11 mouse cellular contexts compared by ENCODE assay signal in genomic region chr19:21570778-21571177, GRCm38 (mm10).
DNase-seq lines count a peak whose midpoint lies in the region; ATAC-seq and TF ChIP-seq lines count a peak whose summit lies in the region.
"Had no signal": no experiment of that assay in that cellular context is flagged by ENCODE, and none has a peak within 500 bp of the region (broad histone marks: within the 10 kb centered on the region; RNA-seq: fewer than 3 reads in every experiment).

No protein-coding gene starts in this region.

- no peaks in the 10 kb centered on the region for H3K4me1 ChIP-seq in forebrain, embryonic 11.5 days (replicated peaks; ENCODE audit: control insufficient read depth, insufficient read depth, low read length)
- peaks cover 3% of the 10 kb centered on the region; the same call in 1 of the 2 replicates for H3K4me1 ChIP-seq in forebrain, embryonic 12.5 days
- 0 out of 2 replicates have a peak, but pooled peaks cover 2% of the 10 kb centered on the region for H3K4me1 ChIP-seq in hindbrain, postnatal 0 days (ENCODE audit: insufficient read depth, low read length)
- H3K4me1 ChIP-seq: embryonic facial prominence, embryonic 12.5 days had no signal

- H3K36me3 ChIP-seq in forebrain, embryonic 11.5 days (ENCODE audit: control insufficient read depth, insufficient read depth, low read length), result no peaks in the 10 kb centered on the region
- no peaks in the 10 kb centered on the region for H3K36me3 ChIP-seq in forebrain, embryonic 12.5 days (replicated peaks)
- H3K36me3 ChIP-seq in hindbrain, postnatal 0 days (ENCODE audit: insufficient read depth, low read length), result no peaks in the 10 kb centered on the region
- H3K36me3 ChIP-seq: embryonic facial prominence, embryonic 12.5 days; limb, embryonic 13.5 days; stomach, embryonic 15.5 days had no signal

- ATAC-seq in forebrain, embryonic 11.5 days (replicated peaks; ENCODE audit: low FRiP score), result peak; percentile 40
- ATAC-seq in forebrain, embryonic 12.5 days (ENCODE audit: low FRiP score), result no peak; the same call in 1 of the 2 replicates
- peak; percentile 63; the same call in 1 of the 2 replicates for ATAC-seq in hindbrain, postnatal 0 days

- H3K27ac ChIP-seq in forebrain, embryonic 11.5 days (ENCODE audit: low read depth, low read length), result no peak overlapping the region
- H3K27ac ChIP-seq in forebrain, embryonic 12.5 days, result no peak overlapping the region
- H3K27ac ChIP-seq in hindbrain, postnatal 0 days, result no peak overlapping the region
- H3K27ac ChIP-seq: embryonic facial prominence, embryonic 12.5 days; limb, embryonic 13.5 days; stomach, embryonic 15.5 days had no signal

- DNase-seq in forebrain, embryonic 11.5 days (ENCODE audit: low spot score), result peak; percentile 53
- peak; percentile 21 to 26 for DNase-seq in right cerebral cortex, adult 2 months (ENCODE audit: low spot score in 2 of 2)
- DNase-seq in right cerebral cortex, postnatal 4 days, result no peak
- DNase-seq in hindbrain, postnatal 0 days (ENCODE audit: low spot score), result peak; percentile 43
- peak; percentile 11 for DNase-seq in retina, postnatal 1 day
- DNase-seq in layer of hippocampus, adult 9-11 months, result no peak
- DNase-seq in Muller cell, postnatal 12 days (ENCODE audit: inconsistent ontology term), result no peak

- no peaks in the 10 kb centered on the region for H3K27me3 ChIP-seq in forebrain, embryonic 11.5 days (ENCODE audit: control insufficient read depth, insufficient read depth, low read length)
- no peaks in the 10 kb centered on the region for H3K27me3 ChIP-seq in forebrain, embryonic 12.5 days
- H3K27me3 ChIP-seq in hindbrain, postnatal 0 days (ENCODE audit: insufficient read depth, low read length), result no peaks in the 10 kb centered on the region
- H3K27me3 ChIP-seq: embryonic facial prominence, embryonic 12.5 days; limb, embryonic 13.5 days; stomach, embryonic 15.5 days had no signal

- 48% methylated on average over 8 of the region's 8 CpGs for WGBS in forebrain, embryonic 11.5 days
- 50% methylated on average over 8 of the region's 8 CpGs for WGBS in forebrain, embryonic 12.5 days
- 32% methylated on average over 8 of the region's 8 CpGs for WGBS in hindbrain, postnatal 0 days

- H3K4me3 ChIP-seq in forebrain, embryonic 11.5 days (ENCODE audit: low read depth, low read length), result no peak overlapping the region
- H3K4me3 ChIP-seq in forebrain, embryonic 12.5 days (replicated peaks), result no peak overlapping the region
- no peak overlapping the region for H3K4me3 ChIP-seq in hindbrain, postnatal 0 days (ENCODE audit: low read length)
- H3K4me3 ChIP-seq: embryonic facial prominence, embryonic 12.5 days; limb, embryonic 13.5 days; stomach, embryonic 15.5 days had no signal

- no peak overlapping the region for H3K9ac ChIP-seq in forebrain, embryonic 11.5 days (ENCODE audit: low read length)
- no peak overlapping the region for H3K9ac ChIP-seq in forebrain, embryonic 12.5 days
- no peak overlapping the region for H3K9ac ChIP-seq in hindbrain, postnatal 0 days (replicated peaks; ENCODE audit: low read length)
- H3K9ac ChIP-seq: embryonic facial prominence, embryonic 12.5 days; limb, embryonic 13.5 days; stomach, embryonic 15.5 days had no signal

- no peaks in the 10 kb centered on the region for H3K9me3 ChIP-seq in forebrain, embryonic 11.5 days (ENCODE audit: control insufficient read depth, low read length)
- H3K9me3 ChIP-seq in forebrain, embryonic 12.5 days, result no peaks in the 10 kb centered on the region
- no peaks in the 10 kb centered on the region for H3K9me3 ChIP-seq in hindbrain, postnatal 0 days (ENCODE audit: low read length)
- H3K9me3 ChIP-seq: embryonic facial prominence, embryonic 12.5 days; limb, embryonic 13.5 days; stomach, embryonic 15.5 days had no signal

- TF ChIP-seq CTCF in hindbrain, postnatal 0 days (IDR thresholded peaks at IDR 0.05; ENCODE audit: low read depth), result no peak

- no peak overlapping the region for H3K4me2 ChIP-seq in forebrain, embryonic 11.5 days (ENCODE audit: low read depth, low read length, severe bottlenecking)
- H3K4me2 ChIP-seq in forebrain, embryonic 12.5 days, result no peak overlapping the region
- no peak overlapping the region for H3K4me2 ChIP-seq in hindbrain, postnatal 0 days (ENCODE audit: low read depth, low read length)
- H3K4me2 ChIP-seq: embryonic facial prominence, embryonic 12.5 days; limb, embryonic 13.5 days; stomach, embryonic 15.5 days had no signal

Comparison
In these comparisons a context has a peak if more than half of its experiments do, and no peak if none do; other contexts are left out.
1. DNase-seq: peak in forebrain, embryonic 11.5 days (single experiment), right cerebral cortex, adult 2 months (2 of 2), hindbrain, postnatal 0 days (single experiment) and retina, postnatal 1 day (single experiment); none in right cerebral cortex, postnatal 4 days (single experiment), layer of hippocampus, adult 9-11 months (single experiment) and Muller cell, postnatal 12 days (single experiment).